Mouse (Mus musculus) adrenal gland, postnatal 36 days (tissue): ENCODE results near the gene Trim11. TPM values are rescaled to one million over a fixed set of nuclear protein-coding genes. Genes with fewer than 3 reads are reported as not detected.

ENCODE experiments used
- DNase-seq, 2 experiments: peaks; one replicate each; pipeline ENCODE4 v3.0.0; 2021; ENCODE audit warnings: mixed read lengths in 1 of 2
- total RNA-seq, 2 experiments: library from RNA; stranded (reverse); gene quantifications; 2 replicates each; pipeline ENCODE4 v1.2.3; 2021

Gene Trim11
- total RNA-seq, 2 experiments from 2014 or later = 23.7 to 25.5 TPM

GRCm38 (mm10) chr11:58955868-58956257, 22.0 kb upstream of the Trim11 start:
- DNase-seq = no peak

- DNase-seq = no peak
Observed at GRCm38 (mm10) chr11:58957226-58957914, 20.5 kb upstream of the Trim11 start.

- no peak for DNase-seq
Observed at GRCm38 (mm10) chr11:58958536-58958935, 19.4 kb upstream of the Trim11 start.

- DNase-seq = no peak
Observed at GRCm38 (mm10) chr11:58959186-58959825, 18.6 kb upstream of the Trim11 start.

- DNase-seq = peak; percentile 85 to 88
Observed at GRCm38 (mm10) chr11:58959921-58960465, 17.9 kb upstream of the Trim11 start.

GRCm38 (mm10) chr11:58961364-58962177, 16.3 kb upstream of the Trim11 start:
- DNase-seq = no peak

GRCm38 (mm10) chr11:58963543-58963942, 14.3 kb upstream of the Trim11 start:
- peak; percentile 42 to 76 for DNase-seq

GRCm38 (mm10) chr11:58964216-58964615, 13.7 kb upstream of the Trim11 start:
- DNase-seq = no peak

- peak in 1 of 2 experiments; percentile 26 for DNase-seq
Observed at GRCm38 (mm10) chr11:58965001-58965760, 12.7 kb upstream of the Trim11 start.

- peak in 1 of 2 experiments; percentile 23 for DNase-seq
Observed at GRCm38 (mm10) chr11:58967346-58967745, 10.5 kb upstream of the Trim11 start.

GRCm38 (mm10) chr11:58968551-58968950, 9.3 kb upstream of the Trim11 start:
- DNase-seq = no peak

- no peak for DNase-seq
Observed at GRCm38 (mm10) chr11:58969027-58969426, 8.9 kb upstream of the Trim11 start.

GRCm38 (mm10) chr11:58969659-58970058, 8.2 kb upstream of the Trim11 start:
- peak in 1 of 2 experiments; percentile 34 for DNase-seq

- no peak for DNase-seq
Observed at GRCm38 (mm10) chr11:58970831-58971530, 6.9 kb upstream of the Trim11 start.

GRCm38 (mm10) chr11:58971796-58972195, 6.1 kb upstream of the Trim11 start:
- no peak for DNase-seq

- DNase-seq = no peak
Observed at GRCm38 (mm10) chr11:58974414-58974813, 3.5 kb upstream of the Trim11 start.

- peak; percentile 61 to 69 for DNase-seq
Observed at GRCm38 (mm10) chr11:58977150-58977549, 743 bp upstream of the Trim11 start.

- DNase-seq = no peak
Observed at GRCm38 (mm10) chr11:58977607-58978026, 276 bp upstream of the Trim11 start.

GRCm38 (mm10) chr11:58978706-58979030, 775 bp downstream of the Trim11 start:
- DNase-seq = no peak

- no peak for DNase-seq
Observed at GRCm38 (mm10) chr11:58979183-58979582, 1.3 kb downstream of the Trim11 start.

- peak in 1 of 2 experiments; percentile 25 for DNase-seq
Observed at GRCm38 (mm10) chr11:58979661-58980060, 1.8 kb downstream of the Trim11 start.
